Mouse (Mus musculus) olfactory bulb, adult 2 months (tissue): ENCODE measurements around the gene 9530003J23Rik. TPM values are rescaled to one million over a fixed set of nuclear protein-coding genes. Genes with fewer than 3 reads are reported as not detected.

ENCODE experiments used
- H3K27ac ChIP-seq: fragments of 200-500 bp; 2 replicates; pipeline ENCODE4 v1.5.1; 2012; ENCODE audit warnings: low read depth, low read length; ENCODE audit not compliant: insufficient read depth
- H3K4me1 ChIP-seq: fragments of 200-500 bp; 2 replicates; pipeline ENCODE4 v1.6.1; 2012; ENCODE audit warnings: low read length; ENCODE audit not compliant: control insufficient read depth, insufficient read depth
- H3K4me3 ChIP-seq: fragments of 200-500 bp; 2 replicates; pipeline ENCODE4 v1.5.1; 2012; ENCODE audit warnings: mild to moderate bottlenecking, low read depth, low read length, moderate library complexity; ENCODE audit not compliant: insufficient read depth
- CTCF ChIP-seq: fragments of 200-500 bp; IDR thresholded peaks from 2 replicates; pipeline ENCODE4 v1.5.1; 2012; ENCODE audit warnings: low read depth, mild to moderate bottlenecking, low read length, moderate library complexity; ENCODE audit not compliant: insufficient read depth
- POLR2A ChIP-seq: fragments of 200-500 bp; IDR thresholded peaks from 2 replicates; pipeline ENCODE4 v1.6.1; 2012; ENCODE audit warnings: mild to moderate bottlenecking, low read depth, low read length, moderate library complexity; ENCODE audit not compliant: insufficient read depth
- WGBS: fragments of 180-500 bp; shearing (Covaris S2); methylation state at CpG from one replicate; pipeline ENCODE4 v1.1.7; 2018; 5-methylcytosine and 5-hydroxymethylcytosine counted together
- polyA plus RNA-seq: library from polyadenylated mRNA; stranded (reverse); fragments of >200 nt; gene quantifications from 2 replicates; pipeline ENCODE4 v1.2.4, GENCODE M21; 2012; ENCODE audit warnings: low replicate concordance; ENCODE audit not compliant: missing spikeins, insufficient read depth, insufficient read length

Gene 9530003J23Rik
- polyA plus RNA-seq, 1 experiment, result not detected

GRCm38 (mm10) chr10:117229826-117230225 is 8.7 kb downstream of the 9530003J23Rik start:
- no peak for TF ChIP-seq CTCF
- TF ChIP-seq POLR2A, result no peak
- WGBS, result 76% methylated on average over 16 of the region's 16 CpGs
- Histone ChIP-seq H3K27ac (no peak overlapping the region), H3K4me3 (no peak overlapping the region), H3K4me1 (no peaks in the 10 kb centered on the region)

GRCm38 (mm10) chr10:117226002-117226401 is 12.5 kb downstream of the 9530003J23Rik start:
- 81% methylated on average over 3 of the region's 3 CpGs for WGBS
- TF ChIP-seq POLR2A (no peak), CTCF (no peak)
- Histone ChIP-seq H3K4me3 (no peak overlapping the region), H3K27ac (no peak overlapping the region), H3K4me1 (peaks cover 3% of the 10 kb centered on the region)

GRCm38 (mm10) chr10:117225094-117225493 is 13.4 kb downstream of the 9530003J23Rik start:
- no peak overlapping the region for H3K4me3 ChIP-seq
- WGBS, result 62% methylated on average over 8 of the region's 8 CpGs
- peaks cover 3% of the 10 kb centered on the region for H3K4me1 ChIP-seq
- TF ChIP-seq POLR2A, result no peak
- TF ChIP-seq CTCF, result no peak
- H3K27ac ChIP-seq, result no peak overlapping the region

GRCm38 (mm10) chr10:117224102-117224990 is 14.2 kb downstream of the 9530003J23Rik start, which contains the start of gene Yeats4:
Gene Yeats4 (minus strand): TSS chr10:117224507.
- under 1% methylated on average over 63 of the region's 63 CpGs for WGBS
- Histone ChIP-seq H3K4me1 (peaks cover 3% of the 10 kb centered on the region), H3K4me3 (peak within 1 kb of the TSS; percentile 73), H3K27ac (peak within 1 kb of the TSS; percentile 98)
- peak; percentile 99 for TF ChIP-seq POLR2A
- TF ChIP-seq CTCF, result no peak

- 0% methylated on average over 9 of the region's 9 CpGs for WGBS
- TF ChIP-seq CTCF, result no peak
- no peak for TF ChIP-seq POLR2A
Measured at GRCm38 (mm10) chr10:117223758-117224101, 14.8 kb downstream of the 9530003J23Rik start.

GRCm38 (mm10) chr10:117222821-117223220 is 15.7 kb downstream of the 9530003J23Rik start:
- no peak for TF ChIP-seq POLR2A
- TF ChIP-seq CTCF, result no peak
- WGBS, result 36% methylated on average over 3 of the region's 3 CpGs
- H3K4me3 ChIP-seq, result no peak overlapping the region
- H3K27ac ChIP-seq, result no peak overlapping the region
- peaks cover 3% of the 10 kb centered on the region for H3K4me1 ChIP-seq

More at GRCm38 (mm10) chr10:117223758-117224101, 14.8 kb downstream of the 9530003J23Rik start:
- Histone ChIP-seq H3K4me3 (peak overlapping the region; percentile 73), H3K4me1 (peaks cover 3% of the 10 kb centered on the region), H3K27ac (no peak overlapping the region)

- Histone ChIP-seq H3K4me3 (no peak overlapping the region), H3K27ac (no peak overlapping the region), H3K4me1 (peaks cover 3% of the 10 kb centered on the region)
- TF ChIP-seq POLR2A, result no peak
- TF ChIP-seq CTCF, result no peak
- WGBS, result 97% methylated on average over 8 of the region's 8 CpGs
Measured at GRCm38 (mm10) chr10:117218351-117218750, 20.2 kb downstream of the 9530003J23Rik start.

- H3K4me3 ChIP-seq, result no peak overlapping the region
- H3K4me1 ChIP-seq, result no peaks in the 10 kb centered on the region
- WGBS, result 79% methylated on average over 20 of the region's 20 CpGs
- TF ChIP-seq CTCF (no peak), POLR2A (no peak)
- no peak overlapping the region for H3K27ac ChIP-seq
Measured at GRCm38 (mm10) chr10:117217246-117217840, 21.2 kb downstream of the 9530003J23Rik start.

GRCm38 (mm10) chr10:117216793-117217192 is 21.7 kb downstream of the 9530003J23Rik start:
- H3K4me1 ChIP-seq, result no peaks in the 10 kb centered on the region
- no peak for TF ChIP-seq CTCF
- no peak for TF ChIP-seq POLR2A
- 64% methylated on average over 5 of the region's 5 CpGs for WGBS

More at GRCm38 (mm10) chr10:117216793-117217192, 21.7 kb downstream of the 9530003J23Rik start:
- Histone ChIP-seq H3K4me3 (no peak overlapping the region), H3K27ac (no peak overlapping the region)
